Mouse (Mus musculus): ENCODE data around the gene Gjd2.
A peak's percentile ranks its signal among the peaks of the same experiment; 100 is the strongest.

Gene Gjd2

DNA sequence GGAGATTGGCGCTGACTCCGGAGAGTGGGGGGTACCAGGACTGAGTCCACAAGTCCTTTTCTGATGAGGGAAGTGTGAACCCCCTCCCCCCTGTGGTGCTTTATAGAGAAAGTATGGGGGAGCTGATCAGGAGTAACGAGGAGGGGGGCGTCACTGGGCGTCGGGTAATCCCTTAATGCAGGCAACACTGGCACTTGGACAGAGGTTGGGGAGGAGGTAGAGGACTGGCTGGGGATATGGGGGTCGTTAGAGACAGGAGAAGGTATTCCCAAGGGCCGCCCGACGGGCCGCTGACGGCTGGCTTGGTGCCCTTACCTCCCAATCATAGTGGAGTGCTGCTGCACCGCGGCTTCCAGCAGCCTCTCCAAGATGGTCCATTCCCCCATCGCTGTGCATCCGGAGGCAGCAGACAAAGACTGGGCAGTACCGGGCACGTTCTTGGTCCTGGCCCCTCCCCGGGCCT is 639 bp downstream of the Gjd2 start:
- no peak for DNase-seq (ENCODE audit: low read depth)

DNA sequence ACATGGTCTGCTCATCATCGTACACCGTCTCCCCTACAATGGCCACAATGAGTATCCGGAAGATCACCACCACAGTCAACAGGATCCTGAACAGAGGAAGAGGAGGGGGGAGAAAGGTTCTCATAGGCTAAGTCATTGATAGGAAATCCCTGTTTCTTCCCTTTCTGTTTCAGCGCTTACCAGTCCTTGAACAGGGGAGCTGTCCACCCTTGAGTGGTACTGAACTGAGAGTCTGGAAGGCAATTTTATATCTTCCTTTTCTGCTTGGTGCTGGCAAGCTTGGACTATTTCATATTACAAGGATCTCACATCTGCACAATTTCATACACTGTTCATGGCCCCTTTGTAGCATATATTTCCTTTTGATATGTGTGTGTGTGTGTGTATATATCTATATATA is 1.6 kb downstream of the Gjd2 start:
- peak; percentile 37 for DNase-seq (ENCODE audit: low read depth)

DNA sequence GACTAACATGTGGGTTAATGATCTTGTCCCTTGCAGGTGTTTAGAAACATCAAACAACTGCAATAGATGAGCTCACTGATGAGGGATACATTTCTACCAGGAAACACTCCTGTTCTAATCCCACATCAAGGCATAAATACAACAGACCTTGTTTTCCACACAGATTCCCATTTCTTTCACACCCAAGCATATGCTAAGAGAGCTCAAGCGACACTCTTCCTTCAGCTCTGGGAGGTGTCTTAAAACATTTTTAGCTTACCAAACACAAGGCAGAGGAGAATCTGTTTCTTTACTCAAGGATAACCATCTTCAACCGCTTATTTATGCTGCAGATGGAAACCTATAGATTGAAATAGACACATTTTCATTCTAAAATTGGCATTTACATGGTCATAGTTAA is 5.1 kb downstream of the Gjd2 start:
- no peak for DNase-seq (ENCODE audit: low read depth)

DNA sequence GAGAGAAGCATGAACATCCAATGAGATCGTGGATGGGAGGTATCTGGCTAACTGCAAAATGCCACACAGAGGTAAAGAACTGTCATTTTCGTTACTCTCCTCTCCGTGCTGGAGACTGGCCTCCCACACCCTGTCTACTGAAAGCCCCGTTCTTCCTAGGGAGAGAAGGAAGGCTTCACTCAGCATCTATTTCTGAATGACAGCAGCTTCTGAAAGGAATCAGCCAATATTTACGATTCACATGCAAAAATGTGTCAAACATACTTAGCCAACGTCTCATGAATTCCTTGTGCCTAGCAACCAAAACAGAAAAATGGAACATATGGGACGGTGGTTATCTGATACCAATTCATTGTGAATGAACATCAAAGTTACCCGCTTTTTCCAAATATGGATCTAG is 15.9 kb downstream of the Gjd2 start:
- DNase-seq (ENCODE audit: low read depth) = no peak

DNA sequence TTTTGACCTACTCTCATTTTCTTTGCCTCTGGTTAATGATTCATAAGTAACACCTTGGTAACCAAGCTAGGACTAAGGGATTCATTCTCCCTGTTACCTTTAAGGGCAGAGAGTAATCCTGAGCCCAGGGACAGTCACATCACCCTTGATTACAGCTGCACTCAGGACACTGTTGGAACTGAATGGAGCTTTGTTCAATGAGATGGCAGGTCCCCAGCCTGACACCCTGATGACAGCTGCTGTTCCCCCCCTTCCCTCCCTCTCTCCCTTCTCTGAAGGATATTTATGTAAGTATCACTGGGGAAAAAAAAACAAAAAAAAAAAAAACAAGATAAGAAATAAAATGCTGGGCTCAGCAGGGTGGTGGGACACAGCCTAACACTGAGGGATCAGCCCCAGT is 16.5 kb downstream of the Gjd2 start:
- no peak for DNase-seq (ENCODE audit: low read depth)

DNA sequence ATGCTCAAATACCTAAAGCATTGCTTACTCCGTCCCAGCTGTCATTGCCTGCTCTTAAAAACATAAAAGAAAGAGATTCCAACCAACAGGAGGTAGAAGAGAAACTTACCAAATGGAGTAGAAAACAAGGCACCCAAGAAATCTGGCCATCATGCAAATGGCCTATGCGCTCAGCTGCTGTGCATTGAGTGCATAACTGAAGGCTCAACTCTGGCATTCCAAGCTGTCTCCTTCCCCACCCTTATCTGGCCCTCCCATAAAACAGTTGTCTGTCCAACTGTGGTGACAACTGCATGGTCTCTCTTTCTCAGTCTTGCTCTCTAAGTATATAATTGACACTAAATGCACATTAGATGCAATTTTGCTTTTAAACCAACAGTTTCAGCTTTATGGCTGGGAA is 28.5 kb downstream of the Gjd2 start:
- DNase-seq (ENCODE audit: low read depth) = no peak

DNA sequence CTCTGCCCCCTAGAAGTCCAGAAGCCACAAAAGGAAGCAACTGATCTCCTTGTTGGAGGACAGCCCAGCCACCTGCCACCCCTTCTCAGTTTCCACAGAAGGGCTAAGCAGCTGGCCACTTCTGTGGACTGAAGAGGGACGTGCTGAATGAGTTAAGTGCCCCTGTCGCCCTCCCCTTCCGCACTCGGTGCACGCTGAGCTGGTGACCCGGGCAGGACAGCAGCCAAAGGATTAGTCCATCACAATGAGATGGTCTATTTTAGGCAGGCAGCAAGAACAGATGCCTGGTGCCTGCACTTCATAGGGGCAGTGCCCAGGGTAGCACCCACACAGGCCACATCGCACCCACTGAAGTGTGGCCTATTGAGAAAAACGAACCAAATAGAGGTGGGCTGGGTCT is 32.8 kb downstream of the Gjd2 start:
- no peak for DNase-seq (ENCODE audit: low read depth)

DNA sequence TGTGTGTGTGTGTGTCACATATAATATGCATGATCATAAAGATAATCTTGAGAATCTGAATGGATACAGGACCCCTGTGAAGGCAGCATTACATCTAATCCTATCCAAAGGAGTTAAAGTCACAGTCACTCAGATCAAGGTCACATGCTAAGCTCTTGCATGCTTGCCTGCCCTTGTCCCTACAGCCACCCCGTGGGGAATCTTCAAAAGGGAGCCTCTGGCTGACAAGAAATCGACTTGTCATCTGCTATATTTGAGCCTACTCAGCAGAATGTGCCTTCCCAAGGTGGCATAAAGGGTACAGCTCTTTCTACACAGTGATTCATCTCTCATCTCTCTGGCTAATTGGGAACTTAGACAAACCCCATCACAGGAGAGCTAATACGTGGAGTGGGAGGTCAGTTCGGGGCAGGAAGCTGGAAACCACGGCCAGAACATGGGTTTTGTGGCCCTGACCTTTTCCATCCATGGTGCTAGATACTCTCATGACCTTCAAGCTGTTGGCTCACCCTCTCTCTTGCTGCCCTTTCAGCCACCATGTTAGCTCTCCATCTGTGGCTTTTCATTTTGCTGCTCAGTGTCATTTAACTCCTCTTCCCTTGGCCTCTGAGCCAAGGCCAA is 35.2 kb downstream of the Gjd2 start:
- DNase-seq (ENCODE audit: low read depth) = no peak

DNA sequence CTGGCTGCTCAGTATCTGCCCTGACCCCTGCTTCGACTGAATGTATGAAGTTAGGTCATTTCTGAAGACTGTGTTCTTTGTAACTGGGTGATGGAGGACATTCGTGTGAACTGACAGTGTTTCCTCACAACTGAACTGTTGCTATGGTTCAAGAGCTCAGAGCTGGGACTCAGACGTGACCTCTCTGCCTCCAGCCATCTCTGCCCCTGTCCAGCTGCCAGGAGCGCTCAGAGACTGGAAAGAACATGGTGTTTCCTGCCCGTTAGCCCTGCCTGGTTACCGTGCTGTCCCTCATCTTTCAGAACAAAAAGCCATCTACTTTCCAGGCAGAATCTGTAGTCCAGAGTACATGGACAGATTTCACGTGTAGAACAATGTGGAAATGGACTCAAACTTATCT is 39.5 kb downstream of the Gjd2 start:
- no peak for DNase-seq (ENCODE audit: low read depth)

DNA sequence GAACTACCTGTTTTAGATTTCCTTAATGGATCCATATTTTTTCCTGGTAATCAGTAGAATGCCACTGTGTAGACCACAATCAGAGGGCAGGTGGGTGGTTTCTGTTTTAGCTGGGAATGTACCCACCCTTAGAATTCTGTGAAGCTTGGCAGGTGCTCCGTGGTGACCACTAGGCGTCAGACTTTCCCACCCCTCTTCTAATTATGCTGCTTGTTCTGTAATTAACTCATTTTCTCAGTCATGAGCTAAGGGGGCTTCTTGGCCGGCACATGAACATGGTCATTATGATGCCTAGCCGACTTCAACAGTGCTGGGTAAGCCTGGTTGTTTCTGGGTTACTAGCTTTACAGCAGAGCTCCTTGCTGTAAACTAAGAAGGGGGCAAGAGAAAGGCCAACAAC is 47.0 kb downstream of the Gjd2 start:
- no peak for DNase-seq (ENCODE audit: low read depth)

Data from c-Kit-positive CD71-negative TER-119-negative erythroid progenitor cells, embryonic 14.5 days (primary cell).